Mouse (Mus musculus): ENCODE results near the gene Pgk1. TPM values are rescaled to one million over a fixed set of nuclear protein-coding genes. Genes with fewer than 3 reads are reported as not detected.

The Pgk1 gene
- total RNA-seq, 2 experiments from 2014 or later = 405 to 424 TPM

GRCm38 (mm10) chrX:106219171-106220032 is 32.5 kb downstream of the Pgk1 start:
- peak; percentile 79 for DNase-seq

GRCm38 (mm10) chrX:106221058-106221457 is 34.2 kb downstream of the Pgk1 start, which contains the start of gene Taf9b:
TSS of gene Taf9b (minus strand) at chrX:106221158.
- DNase-seq = no peak

Other genes starting within 250 kb of the Pgk1 start
- 10 to 100 TPM; 55.0 to 59.2 TPM for gene Magt1, start 175.2 kb upstream of the Pgk1 start, total RNA-seq (2021)
- gene Cox7b, start 171.4 kb upstream of the Pgk1 start, total RNA-seq (2021) = 100 to 1,000 TPM; 959 to 981 TPM
- gene Atp7a, start 159.8 kb upstream of the Pgk1 start, total RNA-seq (2021) = 10 to 100 TPM; 22.9 to 26.2 TPM
- gene Tlr13, start 43.9 kb upstream of the Pgk1 start, total RNA-seq (2021) = 1 to 10 TPM; 1.2 to 1.5 TPM
- 10 to 100 TPM; 12.2 to 15.5 TPM for gene Taf9b, start 34.1 kb downstream of the Pgk1 start, total RNA-seq (2021)
- gene Fnd3c2, start 68.3 kb downstream of the Pgk1 start, total RNA-seq (2021) = under 1 TPM in 1 of 2 experiments, not detected in 1; 0.15 TPM

Data from adrenal gland, postnatal 10 days (tissue).